ENCODE assay signal across 18 mouse cellular contexts in the genomic region with DNA sequence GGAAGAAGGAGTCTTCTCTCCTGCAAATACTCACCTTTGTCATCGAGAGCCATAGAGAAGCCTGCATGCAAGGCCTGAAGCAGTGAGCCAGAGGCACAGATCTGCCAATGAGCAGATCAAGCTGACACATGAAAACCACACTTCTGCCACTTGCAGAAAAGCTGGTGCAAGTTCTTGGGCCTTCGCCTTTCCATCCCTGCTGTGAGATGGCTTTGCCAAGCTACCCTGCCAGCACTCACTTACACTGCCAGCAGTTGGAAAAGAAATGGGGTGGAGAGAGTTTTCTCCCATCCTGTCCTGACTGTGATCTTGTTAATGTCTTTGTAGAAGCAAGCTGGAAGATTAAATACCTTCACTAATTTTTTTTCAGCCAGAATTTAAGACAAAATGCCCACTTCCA.
DNase-seq lines count a peak whose midpoint lies in the region; ATAC-seq and TF ChIP-seq lines count a peak whose summit lies in the region.
"Had no signal": no experiment of that assay in that cellular context is flagged by ENCODE, and none has a peak within 500 bp of the region (broad histone marks: within the 10 kb centered on the region; RNA-seq: fewer than 3 reads in every experiment).

No protein-coding gene starts in this region.

- H3K4me3 ChIP-seq in midbrain, postnatal 0 days (ENCODE audit: low read depth, low read length): no peak overlapping the region
- no peak overlapping the region for H3K4me3 ChIP-seq in midbrain, embryonic 13.5 days (replicated peaks)
- H3K4me3 ChIP-seq in cerebellum, adult 2 months (replicated peaks; ENCODE audit: insufficient read depth, low read depth, low read length): no peak overlapping the region
- H3K4me3 ChIP-seq in gastrocnemius, adult 2 months: no peak overlapping the region
- H3K4me3 ChIP-seq: heart, adult 2 months; midbrain, embryonic 12.5 days had no signal

- 63% methylated on average over 2 of the region's 2 CpGs for WGBS in midbrain, postnatal 0 days
- 80% methylated on average over 2 of the region's 2 CpGs for WGBS in midbrain, embryonic 13.5 days
- 5% methylated on average over 2 of the region's 2 CpGs for WGBS in cerebellum, adult 2 months

- ATAC-seq in midbrain, postnatal 0 days (ENCODE audit: low FRiP score): peak; percentile 34; the same call in 1 of the 2 replicates
- ATAC-seq in midbrain, embryonic 13.5 days: no peak

- intact Hi-C loops in gastrocnemius, adult 2 months (cut with DNase I): no loop called here

- H3K27me3 ChIP-seq in midbrain, postnatal 0 days (ENCODE audit: insufficient read depth, low read length): no peaks in the 10 kb centered on the region
- H3K27me3 ChIP-seq in midbrain, embryonic 13.5 days: no peaks in the 10 kb centered on the region
- no peaks in the 10 kb centered on the region for H3K27me3 ChIP-seq in cerebellum, adult 2 months (ENCODE audit: control insufficient read depth, insufficient read depth, low read length)
- H3K27me3 ChIP-seq: midbrain, embryonic 12.5 days had no signal

- no peak for TF ChIP-seq POLR2A in cerebellum, adult 2 months (IDR thresholded peaks at IDR 0.05; ENCODE audit: borderline replicate concordance, insufficient read depth, low read length)

- DNase-seq in frontal cortex, adult 2 months (ENCODE audit: extremely low spot score in 1 of 2, low spot score in 1 of 2): peak; percentile 11 to 37
- DNase-seq in frontal cortex, postnatal 25 days (ENCODE audit: low spot score in 2 of 2): no peak
- DNase-seq in midbrain, postnatal 0 days (ENCODE audit: low spot score): peak; percentile 74
- DNase-seq in cerebellum, adult 2 months: peak; percentile 7 to 23
- peak; percentile 17 to 20 for DNase-seq in frontal cortex, postnatal 10 days (ENCODE audit: low spot score in 2 of 2)
- DNase-seq in gastrocnemius, adult 2 months: no peak
- DNase-seq in spleen, postnatal 4 days (ENCODE audit: low spot score in 2 of 2): no peak
- DNase-seq: adrenal gland, adult 8-10 months; embryo, embryonic 11 days; heart, adult 2 months; kidney, adult 8-10 months; kidney, postnatal 4 days; liver; lung, adult 2 months; thymus, postnatal 36 days had no signal

- H3K4me1 ChIP-seq in midbrain, postnatal 0 days (ENCODE audit: insufficient read depth, low read length): no peaks in the 10 kb centered on the region
- 0 out of 2 replicates have a peak, but pooled peaks cover 3% of the 10 kb centered on the region for H3K4me1 ChIP-seq in midbrain, embryonic 13.5 days (replicated peaks)
- no peaks in the 10 kb centered on the region for H3K4me1 ChIP-seq in cerebellum, adult 2 months (ENCODE audit: control insufficient read depth, insufficient read depth, low read length)
- H3K4me1 ChIP-seq: midbrain, embryonic 12.5 days had no signal

- H3K9me3 ChIP-seq in midbrain, postnatal 0 days (ENCODE audit: low read length): no peaks in the 10 kb centered on the region
- H3K9me3 ChIP-seq in midbrain, embryonic 13.5 days: no peaks in the 10 kb centered on the region
- H3K9me3 ChIP-seq: midbrain, embryonic 12.5 days had no signal

- H3K9ac ChIP-seq in midbrain, postnatal 0 days (replicated peaks; ENCODE audit: low read length, poor library complexity, severe bottlenecking): no peak overlapping the region
- no peak overlapping the region for H3K9ac ChIP-seq in midbrain, embryonic 13.5 days (replicated peaks)
- H3K9ac ChIP-seq: midbrain, embryonic 12.5 days had no signal

- no peak overlapping the region for H3K4me2 ChIP-seq in midbrain, postnatal 0 days (ENCODE audit: low read depth, low read length, poor library complexity, severe bottlenecking)
- no peak overlapping the region for H3K4me2 ChIP-seq in midbrain, embryonic 13.5 days (replicated peaks)
- H3K4me2 ChIP-seq: midbrain, embryonic 12.5 days had no signal

- H3K36me3 ChIP-seq in midbrain, postnatal 0 days (ENCODE audit: insufficient read depth, low read length): no peaks in the 10 kb centered on the region
- H3K36me3 ChIP-seq in midbrain, embryonic 13.5 days: no peaks in the 10 kb centered on the region
- H3K36me3 ChIP-seq: midbrain, embryonic 12.5 days had no signal

- no peak for TF ChIP-seq CTCF in midbrain, postnatal 0 days (IDR thresholded peaks at IDR 0.05)
- no peak for TF ChIP-seq CTCF in cerebellum, adult 2 months (IDR thresholded peaks at IDR 0.05; ENCODE audit: borderline replicate concordance, insufficient read depth, low read depth, low read length)
- TF ChIP-seq CTCF in gastrocnemius, adult 2 months (IDR thresholded peaks at IDR 0.05): no peak

- no peak overlapping the region for H3K27ac ChIP-seq in midbrain, postnatal 0 days (ENCODE audit: low read depth, low read length)
- H3K27ac ChIP-seq in midbrain, embryonic 13.5 days: no peak overlapping the region
- H3K27ac ChIP-seq in cerebellum, adult 2 months (ENCODE audit: insufficient read depth, low read length): no peak overlapping the region
- no peak overlapping the region for H3K27ac ChIP-seq in gastrocnemius, adult 2 months
- H3K27ac ChIP-seq: heart, adult 2 months; macrophage; midbrain, embryonic 12.5 days had no signal

Comparison
In these comparisons a context has a peak if more than half of its experiments do, and no peak if none do; other contexts are left out.
1. DNase-seq: peak in frontal cortex, adult 2 months (2 of 2), midbrain, postnatal 0 days (single experiment), cerebellum, adult 2 months (2 of 2) and frontal cortex, postnatal 10 days (2 of 2); none in frontal cortex, postnatal 25 days (0 of 2), gastrocnemius, adult 2 months (single experiment) and spleen, postnatal 4 days (0 of 2).